In the genomic region with DNA sequence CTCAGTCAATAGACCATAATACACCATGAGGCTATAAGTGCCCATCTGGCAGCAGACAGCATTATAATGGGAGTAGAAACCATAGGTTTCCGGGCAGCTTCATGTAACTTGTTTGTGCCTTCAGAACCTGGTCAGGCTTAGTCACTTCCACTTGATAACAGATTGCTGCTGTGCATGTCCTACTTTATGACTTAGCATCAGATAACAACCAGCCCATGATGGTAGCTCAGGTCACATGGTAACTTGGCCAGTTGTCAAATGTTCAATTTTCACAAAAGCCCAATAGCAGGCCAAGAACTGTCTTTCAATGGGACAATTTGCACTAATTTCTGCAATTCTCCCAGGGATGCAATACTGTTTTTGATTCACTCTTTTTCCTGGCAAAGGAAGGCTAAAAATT, we compare ENCODE assay signal across 19 mouse cellular contexts.
"Had no signal": no experiment of that assay in that cellular context is flagged by ENCODE, and none has a peak within 500 bp of the region (broad histone marks: within the 10 kb centered on the region; RNA-seq: fewer than 3 reads in every experiment).

No protein-coding gene starts in this region.

- H3K9me3 ChIP-seq: kidney, embryonic 15.5 days; limb, embryonic 10.5 days; limb, embryonic 13.5 days; liver, embryonic 12.5 days; liver, embryonic 15.5 days; lung, embryonic 15.5 days had no signal

- H3K27me3 ChIP-seq: kidney, embryonic 15.5 days; limb, embryonic 13.5 days; liver, embryonic 12.5 days; liver, embryonic 15.5 days; lung, embryonic 15.5 days had no signal

- DNase-seq: kidney, postnatal 10 days; kidney, postnatal 36 days; liver; lung, adult 18-20 months; lung, postnatal 10 days; lung, postnatal 4 days; midbrain, embryonic 14.5 days; right cerebral cortex, adult 18-20 months; right cerebral cortex, postnatal 25 days; thymus, adult 2 months; thymus, postnatal 14 days; thymus, postnatal 4 days had no signal

- H3K4me3 ChIP-seq: kidney, embryonic 15.5 days; limb, embryonic 10.5 days; limb, embryonic 13.5 days; liver, embryonic 12.5 days; liver, embryonic 15.5 days; lung, embryonic 15.5 days had no signal

- H3K4me2 ChIP-seq: kidney, embryonic 15.5 days; limb, embryonic 13.5 days; liver, embryonic 12.5 days; liver, embryonic 15.5 days; lung, embryonic 15.5 days; midbrain, embryonic 11.5 days had no signal

- H3K27ac ChIP-seq: kidney, embryonic 15.5 days; limb, embryonic 10.5 days; limb, embryonic 13.5 days; liver, embryonic 12.5 days; liver, embryonic 15.5 days; lung, embryonic 15.5 days had no signal

- H3K9ac ChIP-seq: kidney, embryonic 15.5 days; limb, embryonic 13.5 days; liver, embryonic 12.5 days; liver, embryonic 15.5 days; lung, embryonic 15.5 days had no signal

- H3K4me1 ChIP-seq: kidney, embryonic 15.5 days; limb, embryonic 10.5 days; limb, embryonic 13.5 days; liver, embryonic 12.5 days; liver, embryonic 15.5 days; lung, embryonic 15.5 days had no signal

- ATAC-seq: liver, embryonic 12.5 days had no signal
